Mouse (Mus musculus) spleen, adult 12 weeks (tissue): ENCODE data around the gene Tgfa.

Source experiments
- DNase-seq: peaks from one replicate; pipeline ENCODE4 v3.0.0; 2022; ENCODE audit warnings: low spot score

Gene Tgfa

DNA sequence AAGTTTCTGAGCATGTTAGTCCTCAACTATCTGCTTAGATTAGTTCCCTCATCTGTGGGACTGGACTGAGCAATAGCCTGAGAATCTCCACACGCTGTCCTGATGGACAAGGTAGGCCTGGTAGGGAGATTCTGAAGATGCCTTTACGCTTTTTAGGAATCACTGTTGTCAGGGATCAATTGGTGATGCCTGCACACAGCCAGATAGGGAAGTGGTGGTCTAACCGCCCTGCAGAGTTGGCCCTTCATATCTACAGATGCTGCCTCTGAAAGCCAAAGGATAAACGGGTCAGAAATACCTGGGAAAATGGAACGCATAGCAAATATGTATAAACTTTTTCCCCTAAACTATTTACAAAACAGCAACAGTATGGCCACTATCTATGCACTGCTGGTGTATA lies 37.3 kb downstream of the Tgfa start:
- no peak for DNase-seq

DNA sequence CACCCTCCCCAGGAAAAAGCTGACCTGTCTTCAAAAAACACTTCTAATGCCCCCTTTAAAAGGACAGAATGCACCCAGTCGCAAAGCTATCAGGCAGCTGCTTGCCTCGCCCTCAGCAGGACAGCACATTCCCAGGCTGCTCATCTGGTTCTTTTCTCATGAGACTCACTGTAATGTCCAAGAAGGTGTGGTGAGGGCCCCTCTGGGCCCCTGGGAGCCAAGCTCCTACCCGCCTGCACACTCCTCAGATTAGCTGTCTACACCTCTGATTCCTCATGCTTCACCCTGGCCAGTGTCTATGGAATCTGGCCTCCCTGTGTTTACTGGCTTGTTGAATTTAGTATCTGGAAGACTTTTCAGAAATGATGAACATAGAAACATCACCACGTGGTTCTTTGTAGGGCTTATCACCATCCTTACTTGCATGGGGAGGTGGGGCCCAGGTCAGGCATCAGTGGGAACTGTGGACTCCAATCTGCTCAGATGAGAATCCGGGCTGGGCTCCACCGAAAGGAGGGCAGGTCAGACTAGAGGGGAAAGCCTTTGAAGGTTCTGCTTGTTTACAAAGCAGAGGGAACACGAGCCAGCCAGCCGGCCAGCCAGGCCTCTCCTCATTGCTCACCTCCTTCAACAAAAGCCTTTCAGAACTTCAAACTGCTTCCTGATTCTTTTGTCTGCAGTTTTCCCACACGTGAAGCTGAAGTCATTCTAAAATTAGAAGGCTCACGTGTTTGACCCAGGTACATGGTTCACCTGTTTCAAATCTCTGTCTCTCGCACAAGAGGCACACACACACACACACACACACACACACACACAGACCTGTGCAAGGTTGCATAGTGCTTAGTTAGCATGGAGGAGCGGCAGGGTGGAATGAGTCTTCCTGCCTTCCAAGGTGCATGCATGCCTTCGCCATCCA lies 38.7 kb downstream of the Tgfa start:
- DNase-seq = no peak

DNA sequence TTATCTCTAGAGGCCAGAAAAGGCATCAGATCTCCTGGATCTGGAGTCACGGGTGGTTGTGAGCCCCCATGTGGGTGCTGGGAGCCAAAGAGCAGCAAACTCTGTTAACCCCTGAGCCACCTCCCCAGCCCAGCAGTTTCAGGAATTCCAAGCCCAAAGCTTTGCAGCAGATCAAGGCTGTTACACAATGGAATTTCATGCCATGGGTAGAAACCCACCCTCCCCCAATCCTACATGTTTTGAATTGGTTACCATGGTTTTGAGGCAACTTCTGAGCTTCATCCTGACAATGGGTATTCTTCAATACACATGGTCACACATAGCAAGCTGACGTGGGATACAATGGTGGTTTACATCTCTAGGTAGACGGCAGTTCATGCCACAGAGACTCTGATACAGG lies 49.8 kb downstream of the Tgfa start:
- DNase-seq = no peak

DNA sequence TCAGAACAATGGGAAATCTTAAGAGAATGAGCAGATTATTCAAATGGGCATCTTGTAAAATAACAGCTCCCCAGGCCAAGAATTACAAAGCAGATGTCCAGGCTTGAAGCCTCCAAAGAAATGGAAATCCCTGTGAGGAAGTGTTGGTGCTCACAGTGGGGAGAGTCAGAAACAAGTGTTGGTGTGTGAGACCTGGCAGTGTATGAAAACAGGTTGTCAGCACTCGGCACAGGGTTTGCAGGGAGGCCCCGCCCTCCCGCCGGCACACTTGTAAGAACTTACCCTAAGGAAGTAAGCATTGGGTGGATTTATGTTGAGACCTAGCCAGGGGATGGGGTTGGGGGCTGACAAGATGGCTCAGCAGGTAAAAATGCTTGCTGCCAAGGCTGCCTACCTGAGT lies 50.9 kb downstream of the Tgfa start:
- no peak for DNase-seq

DNA sequence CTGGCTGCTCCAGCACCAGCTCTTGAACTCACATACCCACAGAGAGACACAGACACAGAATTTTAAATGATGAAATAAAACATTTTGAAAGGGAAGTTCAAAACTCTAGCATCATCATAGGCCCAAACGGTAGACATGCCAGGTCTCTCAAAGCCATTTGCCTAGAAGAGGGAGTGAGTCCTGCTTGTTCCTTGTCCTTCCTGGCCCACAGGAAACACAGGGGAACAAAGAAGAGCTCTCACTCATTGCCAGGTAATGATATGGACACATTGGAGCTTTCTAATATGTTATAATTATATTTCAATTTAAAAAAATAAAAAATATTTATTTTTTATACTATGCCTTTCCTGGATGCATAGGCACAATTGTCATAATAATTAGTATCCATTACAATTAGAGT lies 53.5 kb downstream of the Tgfa start:
- no peak for DNase-seq

DNA sequence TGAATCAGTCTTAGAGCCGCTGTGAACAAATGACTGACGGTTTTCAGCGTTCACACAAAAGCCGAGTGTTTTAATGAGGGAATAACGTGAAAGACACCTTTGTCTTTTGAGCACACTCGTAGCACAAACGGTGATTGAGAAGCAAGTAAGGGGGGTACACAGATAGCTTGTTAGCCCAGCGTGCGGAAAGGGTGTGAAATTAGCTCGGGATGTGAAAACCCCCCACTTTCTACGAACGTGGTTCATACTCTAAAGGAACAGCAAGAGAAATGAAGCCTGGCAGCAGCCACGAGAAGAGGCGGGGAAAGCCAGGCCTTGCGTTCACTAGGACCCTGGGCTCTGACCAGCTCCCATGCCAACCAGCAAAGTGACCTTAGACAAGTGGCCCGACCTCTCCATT lies 54.0 kb downstream of the Tgfa start:
- no peak for DNase-seq

DNA sequence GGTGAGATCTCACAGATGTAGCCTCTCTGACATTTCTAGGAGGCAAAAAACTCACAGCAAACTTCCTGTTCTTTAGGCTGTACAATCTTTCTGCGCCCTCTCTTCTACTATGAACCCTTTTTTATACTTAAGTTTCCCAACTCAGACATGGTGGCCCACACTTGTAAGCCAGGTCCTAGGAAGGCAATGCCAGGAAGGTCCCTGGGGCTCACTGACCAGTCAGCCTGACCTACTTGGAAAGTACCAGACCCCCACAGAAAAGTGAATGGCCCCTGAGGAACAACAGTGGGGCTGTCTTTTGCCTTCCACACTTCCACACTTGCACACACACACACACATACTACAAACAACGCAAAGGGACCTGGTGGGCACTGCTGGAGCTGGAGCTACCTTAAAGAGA lies 55.2 kb downstream of the Tgfa start:
- no peak for DNase-seq

DNA sequence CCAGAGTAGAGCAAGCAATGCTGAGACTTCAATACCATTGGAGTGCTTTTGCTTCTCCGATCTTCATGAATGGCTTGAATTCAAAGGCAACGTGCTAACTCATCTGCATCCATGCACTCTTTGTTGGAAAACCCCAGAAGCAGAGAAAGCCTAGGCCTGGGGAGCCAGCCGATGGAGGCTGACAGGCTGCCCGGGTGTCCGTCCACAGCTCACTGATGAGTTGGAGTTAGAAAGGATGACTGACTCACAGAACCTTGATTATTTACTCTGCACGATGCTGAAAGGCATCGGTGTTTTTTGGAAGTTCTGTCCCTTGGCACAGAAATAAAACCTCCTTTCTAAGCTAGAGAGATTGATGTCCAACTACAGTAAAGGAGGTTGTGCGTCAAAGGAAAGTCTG lies 55.8 kb downstream of the Tgfa start:
- DNase-seq = no peak

DNA sequence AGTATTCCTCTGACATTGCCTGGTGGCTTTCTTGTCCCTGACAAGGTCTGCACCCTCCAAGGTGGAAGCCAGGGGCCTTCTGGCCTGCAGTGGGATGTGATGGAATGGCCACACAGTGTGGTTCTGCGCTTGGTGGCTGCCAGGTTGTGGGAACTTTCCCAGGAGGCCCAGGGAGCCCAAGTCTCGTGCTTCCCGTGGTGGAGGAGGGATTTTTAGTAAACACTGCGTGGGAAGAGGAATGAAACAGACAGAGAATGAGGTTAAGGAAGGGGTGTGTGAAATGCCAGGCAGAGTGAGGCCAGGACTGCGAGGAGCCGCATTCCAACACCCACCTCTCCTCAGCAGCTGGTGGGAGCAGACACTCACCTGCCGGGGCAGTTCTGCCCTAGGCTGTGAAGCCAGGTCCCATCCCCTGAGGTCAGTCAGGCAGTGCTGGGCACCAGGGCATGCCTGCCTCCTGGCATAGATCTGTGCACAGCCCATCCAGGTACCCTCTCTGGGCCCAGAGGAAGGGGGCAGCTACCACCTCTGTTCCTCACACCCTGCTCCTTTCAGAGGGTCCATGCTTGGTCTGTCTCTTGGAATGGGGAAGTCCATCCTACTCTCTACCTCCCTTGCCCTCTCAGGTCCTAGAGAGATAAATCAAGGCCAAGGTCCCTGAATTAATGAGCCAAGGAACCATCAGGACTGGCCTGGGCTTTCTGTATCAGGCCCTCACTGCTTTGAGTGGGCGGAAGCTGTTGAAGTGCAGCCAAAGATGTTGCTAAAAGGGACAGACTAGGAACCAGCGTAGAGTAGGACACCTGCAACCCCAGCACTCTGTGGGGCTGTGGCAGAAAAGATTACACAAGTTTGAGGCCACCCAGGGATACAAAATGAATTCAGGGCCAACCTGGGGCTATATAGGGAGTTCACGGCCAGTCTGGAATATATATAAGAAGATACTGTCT lies 57.4 kb downstream of the Tgfa start:
- no peak for DNase-seq

DNA sequence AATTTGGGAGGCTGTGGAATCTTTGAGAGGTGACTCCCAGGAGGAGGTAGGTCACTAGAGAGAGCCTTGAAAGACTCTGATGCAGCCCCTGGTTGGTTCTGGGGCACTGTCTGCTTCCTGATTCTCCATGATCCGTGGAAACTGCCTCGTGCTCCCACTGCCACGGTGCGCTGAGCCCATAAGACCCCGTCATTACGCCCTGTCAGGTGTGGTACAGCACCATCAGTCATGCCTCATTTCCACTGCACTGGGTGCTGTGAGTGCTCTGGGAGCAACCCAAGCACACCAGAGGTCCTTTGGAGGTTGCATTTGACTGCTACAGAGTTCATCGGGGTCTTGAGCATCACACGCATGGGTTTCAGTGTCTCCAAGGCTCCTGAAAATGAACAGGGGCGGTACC lies 60.9 kb downstream of the Tgfa start:
- no peak for DNase-seq

DNA sequence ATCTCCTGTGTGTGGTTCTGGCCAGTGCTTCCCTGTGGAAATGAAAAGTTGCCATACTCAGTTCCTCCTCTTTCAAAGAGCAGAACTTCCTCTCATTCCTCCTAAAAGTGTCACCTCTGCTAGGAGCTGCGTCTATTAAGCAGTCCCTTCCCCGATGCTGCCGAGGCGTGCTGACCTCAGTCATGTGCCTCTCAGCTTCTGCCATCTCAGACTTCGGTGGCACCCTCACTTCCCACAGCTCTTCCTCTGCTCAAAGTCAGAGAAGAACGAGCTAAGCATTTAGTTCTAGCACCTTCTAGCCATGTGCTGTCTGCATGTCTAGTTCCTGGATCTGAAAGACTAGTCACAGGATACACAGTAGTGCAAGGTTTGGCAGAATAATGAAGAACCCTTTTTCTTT lies 64.2 kb downstream of the Tgfa start:
- no peak for DNase-seq

DNA sequence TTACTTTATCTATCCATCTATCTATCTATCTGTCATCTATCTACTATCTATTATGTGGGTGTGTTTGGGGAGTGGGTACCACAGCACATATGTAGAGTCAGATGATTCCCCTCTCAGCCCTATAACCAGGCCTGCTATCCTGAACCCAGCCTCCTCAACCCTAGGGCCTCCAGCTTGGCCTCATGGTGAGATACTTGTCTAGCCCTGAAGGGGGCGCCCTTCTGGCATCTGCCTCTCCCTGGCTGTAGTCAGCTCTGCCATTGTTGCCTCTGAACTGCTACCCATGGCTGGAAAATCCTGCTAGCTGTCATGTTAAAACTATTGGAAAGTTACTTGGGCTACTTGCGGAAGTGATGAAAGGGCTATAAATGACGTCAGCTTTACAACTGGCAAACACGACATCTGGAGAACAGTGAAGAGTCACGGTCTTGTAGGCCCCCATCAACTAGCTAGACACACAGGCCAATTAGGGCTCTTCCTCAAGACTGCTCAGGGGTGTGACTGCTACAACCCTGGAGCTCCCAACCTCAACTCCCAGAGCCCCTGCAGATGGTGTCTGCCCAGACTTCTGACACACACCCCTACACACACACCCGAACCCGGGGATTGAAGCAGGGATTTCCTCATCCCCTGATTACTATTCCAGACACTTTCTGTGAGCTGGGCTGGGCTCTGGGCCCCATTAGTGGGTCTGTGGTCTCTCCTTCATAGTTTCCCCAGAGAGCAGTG lies 65.5 kb downstream of the Tgfa start:
- no peak for DNase-seq

DNA sequence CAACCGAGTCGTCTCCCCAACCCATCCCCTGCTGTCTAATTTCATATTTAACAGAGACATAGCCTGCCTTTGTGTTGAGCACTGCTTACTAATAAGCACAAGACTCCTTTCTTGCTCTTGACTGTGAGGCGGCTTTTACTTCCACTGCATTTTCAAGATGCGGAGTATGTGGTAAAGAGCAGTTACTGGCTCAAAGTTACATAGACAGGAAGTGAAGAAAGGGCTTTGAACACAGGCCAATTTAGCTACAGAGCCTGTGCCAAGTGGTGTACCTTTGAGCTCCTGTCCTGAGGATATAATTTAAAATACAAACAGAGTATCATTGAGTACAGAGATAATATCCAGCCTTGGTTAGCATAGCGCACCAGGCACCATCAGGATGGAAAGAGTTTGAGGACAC lies 71.8 kb downstream of the Tgfa start:
- no peak for DNase-seq

DNA sequence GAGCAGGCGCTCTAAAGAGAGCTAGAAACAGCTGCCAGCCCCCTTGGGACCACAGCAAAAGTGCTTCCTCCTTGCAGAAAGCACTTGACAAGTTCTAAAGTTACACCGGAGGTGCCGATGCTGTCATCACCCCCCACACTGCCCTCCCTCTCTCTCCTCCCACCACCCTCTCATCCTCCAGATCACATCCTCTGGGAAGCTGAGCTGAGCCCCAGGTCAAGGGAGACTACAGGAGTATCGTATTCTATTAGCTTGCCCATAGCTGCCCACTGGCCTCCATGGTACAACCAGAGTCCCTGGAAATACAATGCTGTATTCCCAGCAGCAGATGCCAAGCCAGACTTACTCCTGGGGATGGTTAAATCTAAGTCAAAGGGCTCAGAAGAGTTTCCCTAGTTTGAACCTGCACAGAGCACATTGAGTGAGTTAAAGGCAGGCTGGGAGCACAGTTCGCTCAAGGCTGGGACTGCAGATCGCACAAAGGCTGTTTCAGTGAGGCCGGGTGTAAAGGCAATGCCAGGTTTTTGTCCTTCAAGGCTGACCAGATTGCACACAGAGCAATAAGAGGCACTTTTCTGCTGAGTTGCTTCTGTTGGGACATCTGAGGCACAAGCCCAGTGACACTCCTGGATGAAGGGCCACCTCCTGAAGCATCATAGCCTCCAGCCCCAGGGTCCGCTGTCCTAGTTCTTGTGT lies 75.5 kb downstream of the Tgfa start:
- DNase-seq = no peak

DNA sequence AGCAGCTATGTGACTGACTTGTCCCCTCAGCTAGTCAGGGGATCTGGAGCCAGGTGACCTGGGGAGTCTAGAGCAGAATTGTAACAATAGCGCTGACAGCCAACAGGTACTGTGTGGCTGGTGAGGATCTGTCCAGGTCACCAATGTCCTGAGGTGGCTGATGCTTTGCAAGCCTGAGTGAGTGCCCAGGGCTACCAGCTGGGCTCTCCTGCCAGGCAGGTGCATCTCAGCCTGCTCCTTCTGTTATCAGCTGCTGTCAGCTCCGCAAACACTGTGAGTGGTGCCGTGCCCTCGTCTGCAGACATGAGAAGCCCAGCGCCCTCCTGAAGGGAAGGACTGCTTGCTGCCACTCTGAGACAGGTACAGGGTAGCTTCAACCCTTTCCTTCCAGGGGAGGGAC lies 76.1 kb downstream of the Tgfa start:
- no peak for DNase-seq

DNA sequence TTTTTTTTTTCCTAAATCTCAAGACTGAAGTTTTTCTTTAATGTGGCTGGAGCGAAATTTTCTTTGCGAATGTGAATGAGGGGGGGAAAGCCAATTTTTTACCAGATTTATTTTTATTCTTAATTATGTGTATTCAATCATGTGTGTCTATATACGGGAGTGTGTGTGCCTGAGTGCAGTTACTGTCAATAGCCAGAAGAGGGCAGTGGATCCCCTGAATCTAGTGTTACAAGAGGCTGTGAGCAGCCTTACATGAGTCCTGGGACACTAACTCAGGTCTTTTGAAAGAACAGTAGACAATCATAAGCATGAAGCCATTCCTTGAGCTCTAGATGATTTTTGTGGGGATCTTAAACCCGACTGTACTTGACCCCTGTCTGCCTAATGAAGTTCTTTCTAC lies 80.7 kb downstream of the Tgfa start:
- no peak for DNase-seq

DNA sequence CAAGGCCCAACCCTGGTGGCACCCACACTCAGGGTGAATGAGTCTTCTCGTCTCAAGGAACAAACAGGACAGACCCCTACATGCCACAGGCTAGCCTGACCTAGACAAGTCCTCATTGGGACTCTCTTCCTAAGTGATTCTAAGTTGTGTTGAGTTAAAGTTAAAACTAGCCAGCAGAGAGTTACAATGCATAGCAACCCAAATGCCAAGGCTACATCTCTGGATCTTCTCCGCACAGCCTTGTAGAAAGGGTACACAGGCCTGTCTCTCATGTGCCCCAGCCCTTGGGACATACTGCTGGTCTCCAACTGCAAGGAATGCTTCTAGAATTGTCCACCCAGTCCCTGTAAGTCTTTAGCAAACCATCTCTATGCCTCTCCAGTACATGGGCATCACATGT lies 81.8 kb downstream of the Tgfa start:
- DNase-seq = no peak

DNA sequence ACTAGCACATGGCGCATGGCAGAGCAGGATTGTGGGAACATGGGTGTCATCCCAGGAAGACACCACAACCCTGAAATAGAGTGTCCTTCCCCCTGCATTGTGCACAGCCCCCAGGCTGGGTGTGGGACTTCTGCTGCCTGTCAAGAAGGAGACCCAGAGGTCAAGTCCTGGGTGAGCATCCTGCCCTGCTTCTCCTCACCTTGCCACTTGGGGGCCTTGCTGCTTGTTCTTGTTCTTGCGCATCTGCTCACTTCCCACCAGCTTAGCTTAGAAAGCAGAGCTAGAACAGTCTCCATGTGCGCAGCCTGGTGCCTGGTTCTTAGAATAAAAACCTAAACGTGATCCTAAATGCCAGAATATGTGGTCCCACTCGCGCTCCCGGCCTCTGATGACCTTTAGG lies 82.6 kb downstream of the Tgfa start:
- no peak for DNase-seq

DNA sequence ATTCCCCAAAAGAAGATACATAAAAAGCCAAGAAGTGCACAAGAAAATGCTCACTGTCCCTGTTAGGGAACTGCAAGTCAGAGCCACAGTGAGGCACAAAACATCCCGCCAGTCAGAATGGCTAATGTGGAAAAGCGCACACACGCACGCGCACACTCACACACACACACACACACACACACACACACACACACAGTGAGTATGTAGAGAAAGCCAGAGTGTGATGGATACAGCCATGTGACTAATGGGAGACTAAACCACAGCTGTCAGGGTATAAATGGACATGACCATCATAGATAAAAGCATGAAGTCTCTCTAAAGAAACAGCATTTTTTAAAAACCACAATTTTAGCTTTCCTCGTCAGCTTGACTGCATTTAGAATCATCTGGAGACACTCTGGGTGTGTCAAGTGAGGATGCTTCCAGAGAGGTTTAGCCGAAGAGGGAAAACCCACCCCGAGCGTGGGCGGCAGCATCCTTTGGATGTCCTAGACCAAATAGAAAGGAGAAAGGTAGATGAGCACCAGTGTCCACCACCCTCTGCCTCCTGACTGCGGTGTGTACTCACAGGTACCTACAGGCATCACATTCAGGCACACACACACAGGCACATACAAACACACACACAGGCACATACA lies 86.7 kb downstream of the Tgfa start:
- DNase-seq = no peak

DNA sequence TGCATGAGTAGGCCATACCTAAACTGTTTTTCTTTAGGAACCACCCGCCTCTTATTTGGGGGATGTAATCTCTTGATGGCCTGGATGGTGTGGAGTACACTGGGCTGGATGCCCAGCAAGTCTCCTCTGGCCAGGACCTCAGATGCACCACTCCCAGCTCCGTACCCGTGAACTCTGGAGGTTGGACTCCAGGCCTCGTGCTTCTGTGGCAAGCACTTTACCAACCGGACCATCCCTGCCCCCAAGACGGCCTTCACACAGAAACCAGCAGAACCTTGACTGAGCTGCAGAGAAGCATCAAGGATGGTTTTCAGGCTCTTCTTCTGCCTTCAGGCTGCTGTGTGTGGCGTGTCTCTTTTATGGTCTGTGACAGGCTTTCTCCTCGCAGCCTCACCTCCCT lies 98.3 kb downstream of the Tgfa start:
- DNase-seq = no peak

DNA sequence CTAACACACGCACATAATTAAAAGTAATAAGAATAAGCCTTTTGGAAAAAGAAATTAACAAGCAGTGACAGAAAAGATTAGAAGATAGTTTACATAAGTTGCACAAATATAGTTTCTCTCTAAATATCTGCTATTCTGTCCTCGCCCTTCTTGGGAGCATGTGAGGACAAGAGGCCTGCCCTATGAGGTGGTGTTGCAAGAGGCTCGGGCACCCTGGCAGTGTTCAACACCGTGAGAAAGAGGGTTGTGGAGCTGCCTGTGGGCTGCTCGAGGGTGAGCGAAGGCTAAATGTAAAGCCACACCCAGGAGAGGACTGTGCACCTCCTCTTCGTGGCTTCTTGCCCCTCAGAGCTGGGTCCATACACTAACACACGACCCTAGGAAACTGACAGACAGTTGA lies 100.4 kb downstream of the Tgfa start:
- DNase-seq = no peak
